Mouse (Mus musculus) ES-Bruce4 (cell line): ENCODE data around the gene Anapc16. TPM values are rescaled to one million over a fixed set of nuclear protein-coding genes. Genes with fewer than 3 reads are reported as not detected.
A peak's percentile ranks its signal among the peaks of the same experiment; 100 is the strongest.

Experiments
- H3K27ac ChIP-seq: 2 replicates; pipeline ENCODE4 v1.5.1; 2012; ENCODE audit warnings: low read length, inconsistent platforms; ENCODE audit not compliant: insufficient read depth
- H3K27me3 ChIP-seq: 2 replicates; pipeline ENCODE4 v1.6.1; 2012; ENCODE audit warnings: mild to moderate bottlenecking, low read length, inconsistent platforms; ENCODE audit not compliant: control insufficient read depth, poor library complexity, insufficient read depth, severe bottlenecking
- H3K36me3 ChIP-seq: 2 replicates; pipeline ENCODE4 v1.6.1; 2012; ENCODE audit warnings: inconsistent platforms, mild to moderate bottlenecking, low read length, moderate library complexity; ENCODE audit not compliant: control insufficient read depth, poor library complexity, insufficient read depth, severe bottlenecking
- H3K4me1 ChIP-seq: one replicate; pipeline ENCODE4 v1.8.1; 2011; ENCODE audit warnings: low read length; ENCODE audit not compliant: control insufficient read depth, insufficient read depth
- H3K4me3 ChIP-seq: 2 replicates; pipeline ENCODE4 v1.5.1; 2011; ENCODE audit warnings: low read depth, mild to moderate bottlenecking, low read length
- H3K9ac ChIP-seq: 2 replicates; pipeline ENCODE4 v1.6.1; 2012; ENCODE audit warnings: low read depth, mild to moderate bottlenecking, inconsistent platforms; ENCODE audit not compliant: poor library complexity, severe bottlenecking
- H3K9me3 ChIP-seq: replicated peaks from 2 replicates; pipeline ENCODE4 v1.6.1; 2012; ENCODE audit warnings: mild to moderate bottlenecking, low read length, inconsistent platforms; ENCODE audit not compliant: control insufficient read depth, poor library complexity, insufficient read depth, severe bottlenecking
- CTCF ChIP-seq: IDR thresholded peaks from one replicate; pipeline ENCODE4 v1.8.1; 2011; ENCODE audit warnings: low read depth, low read length
- EP300 ChIP-seq: IDR thresholded peaks from 2 replicates; pipeline ENCODE4 v1.6.1; 2011; ENCODE audit warnings: low read depth, low read length; ENCODE audit not compliant: insufficient read depth
- POLR2A ChIP-seq: IDR thresholded peaks from one replicate; pipeline ENCODE4 v1.8.1; 2011; ENCODE audit warnings: low read length; ENCODE audit not compliant: insufficient read depth
- polyA plus RNA-seq: library from polyadenylated mRNA; stranded (reverse); fragments of >200 nt; gene quantifications from 2 replicates; pipeline ENCODE4 v1.2.4, GENCODE M21; 2011; ENCODE audit warnings: low read depth; ENCODE audit not compliant: missing spikeins, insufficient read depth, insufficient read length

Gene Anapc16
- polyA plus RNA-seq, 1 experiment: 24.4 TPM

DNA sequence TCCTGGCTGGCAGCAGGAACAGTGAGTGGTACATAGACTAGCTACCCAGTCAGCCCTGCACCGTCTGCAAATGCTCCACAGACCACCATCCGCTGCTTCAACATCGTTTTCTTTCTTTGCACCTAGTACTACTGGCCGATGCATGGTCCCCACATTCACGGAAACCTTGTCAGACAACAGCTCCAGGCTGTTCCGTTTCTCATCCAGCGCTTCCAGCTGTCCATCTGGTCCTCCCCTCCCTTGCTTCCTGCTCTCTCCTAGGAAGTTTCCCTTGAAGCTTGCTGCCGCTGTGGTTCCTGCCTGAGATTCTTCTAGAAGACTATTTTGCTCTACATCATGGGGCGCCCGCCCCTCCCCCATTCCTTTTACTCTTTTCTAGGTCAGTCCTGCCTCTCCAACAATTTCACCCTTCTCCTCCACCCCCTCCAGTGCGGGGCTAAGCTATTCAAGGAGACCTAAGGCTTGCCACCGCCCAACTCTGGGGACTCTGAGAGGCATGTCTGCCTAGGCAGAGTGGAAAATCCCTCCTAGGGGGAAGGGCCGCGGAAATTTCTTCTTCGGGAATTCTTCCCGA, 60.0 kb downstream of the Anapc16 start:
- H3K4me3 ChIP-seq: peak overlapping the region; percentile 21
- 0 out of 2 replicates have a peak overlapping the region, but pooled peaks have one; percentile 8 for H3K27ac ChIP-seq
- H3K27me3 ChIP-seq: no peaks in the 10 kb centered on the region
- peak overlapping the region; percentile 10 for H3K9ac ChIP-seq
- TF ChIP-seq CTCF: no peak
- no peak for TF ChIP-seq EP300
- TF ChIP-seq POLR2A: no peak
- no peaks in the 10 kb centered on the region for H3K9me3 ChIP-seq
- H3K4me1 ChIP-seq: peaks cover 6% of the 10 kb centered on the region
- H3K36me3 ChIP-seq: no peaks in the 10 kb centered on the region

GRCm38 (mm10) chr10:59942281-59942846, 60.6 kb downstream of the Anapc16 start:
- no peaks in the 10 kb centered on the region for H3K36me3 ChIP-seq
- H3K27me3 ChIP-seq: no peaks in the 10 kb centered on the region
- H3K9ac ChIP-seq: 0 out of 2 replicates have a peak overlapping the region, but pooled peaks have one; percentile 10
- 0 out of 2 replicates have a peak overlapping the region, but pooled peaks have one; percentile 8 for H3K27ac ChIP-seq
- no peaks in the 10 kb centered on the region for H3K9me3 ChIP-seq
- H3K4me1 ChIP-seq: peaks cover 5% of the 10 kb centered on the region
- TF ChIP-seq EP300: no peak
- H3K4me3 ChIP-seq: peak overlapping the region; percentile 21

GRCm38 (mm10) chr10:59939081-59939480, 63.9 kb downstream of the Anapc16 start:
- Histone ChIP-seq H3K4me3 (no peak overlapping the region), H3K9me3 (no peaks in the 10 kb centered on the region), H3K9ac (no peak overlapping the region), H3K27me3 (no peaks in the 10 kb centered on the region), H3K4me1 (peaks cover 12% of the 10 kb centered on the region), H3K36me3 (no peaks in the 10 kb centered on the region), H3K27ac (no peak overlapping the region)
- TF ChIP-seq CTCF (no peak), EP300 (no peak), POLR2A (no peak)

DNA sequence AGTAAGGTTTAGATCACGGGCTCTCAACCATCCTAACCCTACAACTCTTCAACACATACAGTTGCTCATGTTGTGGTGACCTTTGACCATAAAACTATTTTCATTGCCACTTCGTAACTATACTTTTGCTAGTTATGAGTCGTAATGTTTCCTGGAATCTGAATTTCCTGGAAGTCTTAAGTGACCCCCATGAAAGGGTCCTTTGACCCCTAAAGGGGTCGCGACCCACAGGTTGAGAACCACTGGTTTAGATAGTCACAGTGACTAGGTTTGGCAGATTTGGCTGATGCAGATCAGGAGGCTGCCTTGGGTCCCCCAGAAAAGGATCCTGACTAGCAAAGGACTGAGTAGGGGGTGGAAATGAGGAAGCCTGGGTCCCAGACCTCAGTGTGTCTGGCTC, 64.3 kb downstream of the Anapc16 start:
- peaks cover 12% of the 10 kb centered on the region for H3K4me1 ChIP-seq
- no peaks in the 10 kb centered on the region for H3K36me3 ChIP-seq
- no peak overlapping the region for H3K9ac ChIP-seq
- no peak for TF ChIP-seq EP300
- no peak for TF ChIP-seq CTCF
- no peak for TF ChIP-seq POLR2A
- no peak overlapping the region for H3K4me3 ChIP-seq
- no peaks in the 10 kb centered on the region for H3K9me3 ChIP-seq
- H3K27me3 ChIP-seq: no peaks in the 10 kb centered on the region
- H3K27ac ChIP-seq: no peak overlapping the region

Other genes with a start within 250 kb of the Anapc16 start
- 29.3 and 29.6 TPM in 2 replicates for gene Dnajb12, start 123.6 kb downstream of the Anapc16 start, polyA plus RNA-seq
- gene Ddit4, start 51.3 kb downstream of the Anapc16 start, polyA plus RNA-seq: 172 and 176 TPM in 2 replicates
- 52.9 and 53.7 TPM in 2 replicates for gene Ascc1, start 330 bp downstream of the Anapc16 start, polyA plus RNA-seq
- 10.8 and 11.0 TPM in 2 replicates for gene Spock2, start 103.1 kb upstream of the Anapc16 start, polyA plus RNA-seq
- 0.43 and 0.55 TPM in 2 replicates for gene Chst3, start 216.1 kb upstream of the Anapc16 start, polyA plus RNA-seq